Mouse (Mus musculus): ENCODE results near the gene Rspo4. TPM values are rescaled to one million over a fixed set of nuclear protein-coding genes. Genes with fewer than 3 reads are reported as not detected.

The Rspo4 gene
- polyA plus RNA-seq, 1 experiment from 2014 or later = 0.74 TPM

- Histone ChIP-seq H3K27ac (ENCODE audit: low read depth, low read length) (no peak overlapping the region), H3K4me2 (no peak overlapping the region), H3K4me1 (replicated peaks; ENCODE audit: control insufficient read depth, insufficient read depth, low read length) (no peaks in the 10 kb centered on the region), H3K27me3 (replicated peaks; ENCODE audit: control insufficient read depth, insufficient read depth, low read length) (no peaks in the 10 kb centered on the region), H3K9me3 (ENCODE audit: control insufficient read depth, low read length) (no peaks in the 10 kb centered on the region), H3K36me3 (ENCODE audit: control insufficient read depth, insufficient read depth, low read length) (no peaks in the 10 kb centered on the region), H3K9ac (ENCODE audit: low read depth, low read length) (no peak overlapping the region), H3K4me3 (ENCODE audit: low read depth, low read length) (no peak overlapping the region)
- ATAC-seq (replicated peaks; ENCODE audit: low FRiP score) (no peak), DNase-seq (ENCODE audit: low spot score) (no peak)
- WGBS = 56% methylated on average over 3 of the region's 3 CpGs
These were observed 61.9 kb downstream of the Rspo4 start for GRCm38 (mm10) chr2:151904636-151905035.

- no peak overlapping the region for H3K27ac ChIP-seq (ENCODE audit: low read depth, low read length)
- no peaks in the 10 kb centered on the region for H3K36me3 ChIP-seq (ENCODE audit: control insufficient read depth, insufficient read depth, low read length)
- no peaks in the 10 kb centered on the region for H3K9me3 ChIP-seq (ENCODE audit: control insufficient read depth, low read length)
- no peak for ATAC-seq (replicated peaks; ENCODE audit: low FRiP score)
- no peak overlapping the region for H3K4me2 ChIP-seq
- DNase-seq (ENCODE audit: low spot score) = no peak
- H3K4me3 ChIP-seq (ENCODE audit: low read depth, low read length) = no peak overlapping the region
- H3K9ac ChIP-seq (ENCODE audit: low read depth, low read length) = no peak overlapping the region
- 0 out of 2 replicates have a peak, but pooled peaks cover 4% of the 10 kb centered on the region for H3K4me1 ChIP-seq (replicated peaks; ENCODE audit: control insufficient read depth, insufficient read depth, low read length)
- 54% methylated on average over 2 of the region's 2 CpGs for WGBS
- H3K27me3 ChIP-seq (replicated peaks; ENCODE audit: control insufficient read depth, insufficient read depth, low read length) = no peaks in the 10 kb centered on the region
These were observed 64.3 kb downstream of the Rspo4 start for GRCm38 (mm10) chr2:151907020-151907419.

- DNase-seq (ENCODE audit: low spot score) (no peak), ATAC-seq (replicated peaks; ENCODE audit: low FRiP score) (no peak)
- Histone ChIP-seq H3K9ac (ENCODE audit: low read depth, low read length) (no peak overlapping the region), H3K27me3 (replicated peaks; ENCODE audit: control insufficient read depth, insufficient read depth, low read length) (no peaks in the 10 kb centered on the region), H3K9me3 (ENCODE audit: control insufficient read depth, low read length) (no peaks in the 10 kb centered on the region), H3K4me2 (no peak overlapping the region), H3K27ac (ENCODE audit: low read depth, low read length) (no peak overlapping the region), H3K4me1 (replicated peaks; ENCODE audit: control insufficient read depth, insufficient read depth, low read length) (0 out of 2 replicates have a peak, but pooled peaks cover 4% of the 10 kb centered on the region), H3K4me3 (ENCODE audit: low read depth, low read length) (no peak overlapping the region), H3K36me3 (ENCODE audit: control insufficient read depth, insufficient read depth, low read length) (no peaks in the 10 kb centered on the region)
- WGBS = 59% methylated on average over 3 of the region's 3 CpGs
These were observed 66.7 kb downstream of the Rspo4 start for GRCm38 (mm10) chr2:151909386-151909785.

- Histone ChIP-seq H3K4me3 (ENCODE audit: low read depth, low read length) (no peak overlapping the region), H3K27ac (ENCODE audit: low read depth, low read length) (no peak overlapping the region), H3K9me3 (ENCODE audit: control insufficient read depth, low read length) (no peaks in the 10 kb centered on the region), H3K36me3 (ENCODE audit: control insufficient read depth, insufficient read depth, low read length) (no peaks in the 10 kb centered on the region), H3K27me3 (replicated peaks; ENCODE audit: control insufficient read depth, insufficient read depth, low read length) (no peaks in the 10 kb centered on the region), H3K4me1 (replicated peaks; ENCODE audit: control insufficient read depth, insufficient read depth, low read length) (0 out of 2 replicates have a peak, but pooled peaks cover 4% of the 10 kb centered on the region), H3K4me2 (no peak overlapping the region), H3K9ac (ENCODE audit: low read depth, low read length) (no peak overlapping the region)
- 38% methylated on average over 5 of the region's 5 CpGs for WGBS
- ATAC-seq (replicated peaks; ENCODE audit: low FRiP score) (no peak), DNase-seq (ENCODE audit: low spot score) (no peak)
These were observed 67.8 kb downstream of the Rspo4 start for GRCm38 (mm10) chr2:151910498-151910897.

GRCm38 (mm10) chr2:151910919-151911500 is 68.3 kb downstream of the Rspo4 start, which contains the start of gene Angpt4:
TSS of gene Angpt4 (plus strand) at chr2:151911210.
- Histone ChIP-seq H3K4me1 (replicated peaks; ENCODE audit: control insufficient read depth, insufficient read depth, low read length) (0 out of 2 replicates have a peak, but pooled peaks cover 4% of the 10 kb centered on the region), H3K9ac (ENCODE audit: low read depth, low read length) (no peak within 1 kb of the TSS), H3K4me3 (ENCODE audit: low read depth, low read length) (no peak within 1 kb of the TSS), H3K36me3 (ENCODE audit: control insufficient read depth, insufficient read depth, low read length) (no peaks in the 10 kb centered on the region), H3K4me2 (no peak within 1 kb of the TSS), H3K27ac (ENCODE audit: low read depth, low read length) (no peak within 1 kb of the TSS), H3K9me3 (ENCODE audit: control insufficient read depth, low read length) (no peaks in the 10 kb centered on the region), H3K27me3 (replicated peaks; ENCODE audit: control insufficient read depth, insufficient read depth, low read length) (no peaks in the 10 kb centered on the region)
- ATAC-seq (replicated peaks; ENCODE audit: low FRiP score) = peak; percentile 29; the same call in 1 of the 2 replicates
- WGBS = 56% methylated on average over 12 of the region's 13 CpGs
- no peak for DNase-seq (ENCODE audit: low spot score)

- H3K4me3 ChIP-seq (ENCODE audit: low read depth, low read length) = no peak overlapping the region
- H3K27me3 ChIP-seq (replicated peaks; ENCODE audit: control insufficient read depth, insufficient read depth, low read length) = no peaks in the 10 kb centered on the region
- 73% methylated on average over 3 of the region's 3 CpGs for WGBS
- DNase-seq (ENCODE audit: low spot score) (no peak), ATAC-seq (replicated peaks; ENCODE audit: low FRiP score) (no peak)
- H3K27ac ChIP-seq (ENCODE audit: low read depth, low read length) = no peak overlapping the region
- 0 out of 2 replicates have a peak, but pooled peaks cover 4% of the 10 kb centered on the region for H3K4me1 ChIP-seq (replicated peaks; ENCODE audit: control insufficient read depth, insufficient read depth, low read length)
- no peaks in the 10 kb centered on the region for H3K36me3 ChIP-seq (ENCODE audit: control insufficient read depth, insufficient read depth, low read length)
- H3K9me3 ChIP-seq (ENCODE audit: control insufficient read depth, low read length) = no peaks in the 10 kb centered on the region
- no peak overlapping the region for H3K9ac ChIP-seq (ENCODE audit: low read depth, low read length)
- no peak overlapping the region for H3K4me2 ChIP-seq
These were observed 69.0 kb downstream of the Rspo4 start for GRCm38 (mm10) chr2:151911751-151912150.

- H3K27me3 ChIP-seq (replicated peaks; ENCODE audit: control insufficient read depth, insufficient read depth, low read length) = no peaks in the 10 kb centered on the region
- WGBS = 80% methylated on average over 5 of the region's 5 CpGs
- ATAC-seq (replicated peaks; ENCODE audit: low FRiP score) (no peak), DNase-seq (ENCODE audit: low spot score) (no peak)
- no peaks in the 10 kb centered on the region for H3K9me3 ChIP-seq (ENCODE audit: control insufficient read depth, low read length)
- H3K36me3 ChIP-seq (ENCODE audit: control insufficient read depth, insufficient read depth, low read length) = no peaks in the 10 kb centered on the region
- no peak overlapping the region for H3K9ac ChIP-seq (ENCODE audit: low read depth, low read length)
- H3K4me3 ChIP-seq (ENCODE audit: low read depth, low read length) = no peak overlapping the region
- H3K27ac ChIP-seq (ENCODE audit: low read depth, low read length) = no peak overlapping the region
- H3K4me1 ChIP-seq (replicated peaks; ENCODE audit: control insufficient read depth, insufficient read depth, low read length) = 0 out of 2 replicates have a peak, but pooled peaks cover 4% of the 10 kb centered on the region
- no peak overlapping the region for H3K4me2 ChIP-seq
These were observed 71.4 kb downstream of the Rspo4 start for GRCm38 (mm10) chr2:151914120-151914519.

GRCm38 (mm10) chr2:151915111-151915510 is 72.4 kb downstream of the Rspo4 start:
- ATAC-seq (replicated peaks; ENCODE audit: low FRiP score) (no peak), DNase-seq (ENCODE audit: low spot score) (no peak)
- Histone ChIP-seq H3K27me3 (replicated peaks; ENCODE audit: control insufficient read depth, insufficient read depth, low read length) (no peaks in the 10 kb centered on the region), H3K9ac (ENCODE audit: low read depth, low read length) (no peak overlapping the region), H3K4me1 (replicated peaks; ENCODE audit: control insufficient read depth, insufficient read depth, low read length) (0 out of 2 replicates have a peak, but pooled peaks cover 4% of the 10 kb centered on the region), H3K4me3 (ENCODE audit: low read depth, low read length) (no peak overlapping the region), H3K4me2 (no peak overlapping the region), H3K27ac (ENCODE audit: low read depth, low read length) (no peak overlapping the region), H3K36me3 (ENCODE audit: control insufficient read depth, insufficient read depth, low read length) (no peaks in the 10 kb centered on the region), H3K9me3 (ENCODE audit: control insufficient read depth, low read length) (no peaks in the 10 kb centered on the region)
- WGBS = 28% methylated on average over 2 of the region's 2 CpGs

Data from liver, embryonic 11.5 days (tissue).